Comparison of ENCODE assay signal across 23 mouse cellular contexts in genomic region chr4:101531901-101532300, GRCm38 (mm10). TPM values are rescaled to one million over a fixed set of nuclear protein-coding genes. Genes with fewer than 3 reads are reported as not detected.
DNase-seq lines count a peak whose midpoint lies in the region; TF ChIP-seq lines count a peak whose summit lies in the region.
"Had no signal": no experiment of that assay in that cellular context is flagged by ENCODE, and none has a peak within 500 bp of the region (broad histone marks: within the 10 kb centered on the region; RNA-seq: fewer than 3 reads in every experiment).

No protein-coding gene starts in this region.

- no peak for TF ChIP-seq POLR2A in kidney, adult 2 months (IDR thresholded peaks at IDR 0.05; ENCODE audit: low read depth, low read length)

- peak; percentile 36 for DNase-seq in kidney, adult 2 months
- DNase-seq in kidney, postnatal 14 days, result no peak
- peak; percentile 50 for DNase-seq in 3T3-L1 (ENCODE audit: low read depth, low spot score)
- peak; percentile 8 for DNase-seq in NIH3T3 (ENCODE audit: low read depth)
- no peak for DNase-seq in spleen, adult 18-20 months
- no peak for DNase-seq in frontal cortex, postnatal 10 days (ENCODE audit: low spot score in 2 of 2)
- DNase-seq: adrenal gland, postnatal 10 days; adrenal gland, postnatal 36 days; cerebellum, adult 18-20 months; cerebellum, adult 9-10 months; cerebellum, postnatal 14 days; forebrain, postnatal 0 days; gastrocnemius, postnatal 25 days; heart, adult 18-20 months; heart, postnatal 10 days; heart, postnatal 36 days had no signal

- no peaks in the 10 kb centered on the region for H3K27me3 ChIP-seq in kidney, adult 2 months (replicated peaks; ENCODE audit: control insufficient read depth, insufficient read depth, low read length)
- H3K27me3 ChIP-seq: heart, embryonic 12.5 days; heart, embryonic 15.5 days; hindbrain, embryonic 13.5 days; intestine, embryonic 15.5 days had no signal

- no peaks in the 10 kb centered on the region for H3K36me3 ChIP-seq in kidney, adult 2 months (ENCODE audit: control insufficient read depth, insufficient read depth, low read length)
- H3K36me3 ChIP-seq: forebrain, embryonic 10.5 days; heart, embryonic 12.5 days; heart, embryonic 15.5 days; hindbrain, embryonic 10.5 days; intestine, embryonic 15.5 days had no signal

- no peak for TF ChIP-seq CTCF in kidney, adult 2 months (conservative IDR thresholded peaks at IDR 0.05; ENCODE audit: insufficient read depth, insufficient read length, low read depth, low read length)

- no peak overlapping the region for H3K4me3 ChIP-seq in kidney, adult 2 months (ENCODE audit: insufficient read depth, low read depth, low read length)
- H3K4me3 ChIP-seq: forebrain, embryonic 10.5 days; heart, embryonic 12.5 days; heart, embryonic 15.5 days; hindbrain, embryonic 10.5 days; hindbrain, embryonic 13.5 days; intestine, embryonic 15.5 days had no signal

- WGBS in kidney, adult 2 months, result 65% methylated on average over 4 of the region's 4 CpGs

- H3K4me1 ChIP-seq in kidney, adult 2 months (ENCODE audit: control insufficient read depth, insufficient read depth, low read length), result peaks cover 6% of the 10 kb centered on the region; the same call in 1 of the 2 replicates
- H3K4me1 ChIP-seq: forebrain, embryonic 10.5 days; heart, embryonic 12.5 days; heart, embryonic 15.5 days; hindbrain, embryonic 10.5 days; hindbrain, embryonic 13.5 days; intestine, embryonic 15.5 days had no signal

- H3K27ac ChIP-seq in kidney, adult 2 months (ENCODE audit: insufficient read depth, low read depth, low read length), result no peak overlapping the region
- H3K27ac ChIP-seq: forebrain, embryonic 10.5 days; heart, embryonic 15.5 days; hindbrain, embryonic 10.5 days; hindbrain, embryonic 13.5 days; intestine, embryonic 15.5 days had no signal

RNA-seq across cellular contexts. Expression of gene Dnajc6, which starts 35.5 kb away (rescaled TPM):
- 13.9 and 14.5 TPM in 2 replicates for polyA plus RNA-seq in kidney, adult 2 months (2012; rRNA removed)
- polyA plus RNA-seq: C2C12 had no signal

Comparison
In these comparisons a context has a peak if more than half of its experiments do, and no peak if none do; other contexts are left out.
1. DNase-seq: peak in kidney, adult 2 months (single experiment), 3T3-L1 (single experiment) and NIH3T3 (single experiment); none in kidney, postnatal 14 days (single experiment), spleen, adult 18-20 months (0 of 2) and frontal cortex, postnatal 10 days (0 of 2).